Mouse (Mus musculus) MEL (cell line): Measurements from ENCODE around the gene Mrpl53. TPM values are rescaled to one million over a fixed set of nuclear protein-coding genes. Genes with fewer than 3 reads are reported as not detected.

ENCODE experiments used
- DNase-seq: peaks from one replicate; pipeline ENCODE4 v3.0.0; 2011; ENCODE audit warnings: low read depth, low spot score
- H3K27ac ChIP-seq: 2 replicates; pipeline ENCODE4 v1.5.1; 2012; ENCODE audit warnings: low read depth, mild to moderate bottlenecking, control low read depth, low read length, moderate library complexity; ENCODE audit not compliant: control insufficient read depth
- H3K27me3 ChIP-seq, 2 experiments: fragments of 150-350 bp in 1 of 2; sonication (generic) in 1 of 2; 2 replicates each; pipeline ENCODE4 v1.6.1; 2012; ENCODE audit warnings: low read length in 2 of 2, mild to moderate bottlenecking in 2 of 2, improper control_type of control experiment in 1 of 2, moderate library complexity in 1 of 2; ENCODE audit not compliant: insufficient read depth in 2 of 2, control insufficient read depth in 1 of 2
- H3K36me3 ChIP-seq, 2 experiments: 2 replicates each; pipeline ENCODE4 v1.6.1; 2012 to 2014; ENCODE audit warnings: low read length in 2 of 2, improper control_type of control experiment in 1 of 2, inconsistent platforms in 1 of 2, mild to moderate bottlenecking in 1 of 2; ENCODE audit not compliant: insufficient read depth in 2 of 2, control insufficient read depth in 1 of 2
- H3K4me1 ChIP-seq, 2 experiments: fragments of 150-350 bp in 1 of 2; sonication (generic) in 1 of 2; 2 replicates each; pipeline ENCODE4 v1.6.1; 2012; ENCODE audit warnings: low read length in 2 of 2, improper control_type of control experiment in 1 of 2, mild to moderate bottlenecking in 1 of 2; ENCODE audit not compliant: insufficient read depth in 2 of 2, control insufficient read depth in 1 of 2
- H3K4me3 ChIP-seq, 2 experiments: fragments of 150-350 bp in 1 of 2; sonication (generic) in 1 of 2; 2 replicates each; pipeline ENCODE4 v1.5.1; 2012; ENCODE audit warnings: low read depth in 2 of 2, low read length in 2 of 2, mild to moderate bottlenecking in 2 of 2, moderate library complexity in 2 of 2, control low read depth in 1 of 2, improper control_type of control experiment in 1 of 2; ENCODE audit not compliant: control insufficient read depth in 1 of 2, insufficient read depth in 1 of 2
- H3K79me2 ChIP-seq: 2 replicates; pipeline ENCODE4 v1.6.1; 2012; ENCODE audit warnings: mild to moderate bottlenecking, low read length, moderate library complexity; ENCODE audit not compliant: control insufficient read depth, poor library complexity, insufficient read depth
- H3K9ac ChIP-seq: 2 replicates; pipeline ENCODE4 v1.6.1; 2012; ENCODE audit warnings: low read depth, mild to moderate bottlenecking, control low read depth, low read length, moderate library complexity; ENCODE audit not compliant: control insufficient read depth, poor library complexity, severe bottlenecking
- H3K9me3 ChIP-seq: fragments of 150-350 bp; sonication (generic); replicated peaks from 2 replicates; pipeline ENCODE4 v1.6.1; 2012; ENCODE audit warnings: mild to moderate bottlenecking, low read length, improper control_type of control experiment, moderate library complexity; ENCODE audit not compliant: insufficient read depth
- CHD1 ChIP-seq: IDR thresholded peaks from 2 replicates; pipeline ENCODE4 v1.6.1; 2012; ENCODE audit warnings: low read depth, mild to moderate bottlenecking, inconsistent platforms, low read length, improper control_type of control experiment
- ETS1 ChIP-seq: IDR thresholded peaks from 2 replicates; pipeline ENCODE4 v1.6.1; 2012; ENCODE audit warnings: low read depth, mild to moderate bottlenecking, inconsistent platforms, low read length, improper control_type of control experiment, moderate library complexity
- JUND ChIP-seq: IDR thresholded peaks from 2 replicates; pipeline ENCODE4 v1.6.1; 2011; ENCODE audit warnings: low read depth, mild to moderate bottlenecking, improper control_type of control experiment, low read length
- MAX ChIP-seq: IDR thresholded peaks from 2 replicates; pipeline ENCODE4 v1.6.1; 2011; ENCODE audit warnings: low read length, improper control_type of control experiment
- MAZ ChIP-seq: IDR thresholded peaks from 2 replicates; pipeline ENCODE4 v1.6.1; 2012; ENCODE audit warnings: low read depth, mild to moderate bottlenecking, inconsistent platforms, low read length, improper control_type of control experiment
- NRF1 ChIP-seq: IDR thresholded peaks from 2 replicates; pipeline ENCODE4 v1.6.1; 2014; ENCODE audit warnings: low read depth, mild to moderate bottlenecking, inconsistent platforms, low read length, improper control_type of control experiment, moderate library complexity; ENCODE audit not compliant: poor library complexity, insufficient read depth, severe bottlenecking
- SIN3A ChIP-seq: IDR thresholded peaks from 2 replicates; pipeline ENCODE4 v1.6.1; 2012; ENCODE audit warnings: low read length, improper control_type of control experiment, inconsistent platforms
- TAL1 ChIP-seq: IDR thresholded peaks from 2 replicates; pipeline ENCODE4 v1.6.1; 2012; ENCODE audit warnings: mild to moderate bottlenecking, inconsistent platforms, low read length, moderate library complexity, mixed read lengths
- TBP ChIP-seq: IDR thresholded peaks from 2 replicates; pipeline ENCODE4 v1.8.0; 2011; ENCODE audit warnings: low read depth, low read length, improper control_type of control experiment
- TCF12 ChIP-seq: IDR thresholded peaks from 2 replicates; pipeline ENCODE4 v1.6.1; 2014; ENCODE audit warnings: low read depth, mild to moderate bottlenecking, inconsistent platforms, low read length, improper control_type of control experiment, moderate library complexity
- USF2 ChIP-seq, 2 experiments: IDR thresholded peaks; 2 replicates each; pipeline ENCODE4 v1.6.1; 2011 to 2012; ENCODE audit warnings: improper control_type of control experiment in 2 of 2, low read length in 2 of 2, borderline replicate concordance in 1 of 2, inconsistent platforms in 1 of 2, low read depth in 1 of 2, mild to moderate bottlenecking in 1 of 2; ENCODE audit not compliant: insufficient read depth in 1 of 2
- ZC3H11A ChIP-seq: IDR thresholded peaks from 2 replicates; pipeline ENCODE4 v1.6.1; 2012; ENCODE audit warnings: low read depth, mild to moderate bottlenecking, inconsistent platforms, low read length, improper control_type of control experiment
- ZKSCAN1 ChIP-seq: IDR thresholded peaks from 2 replicates; pipeline ENCODE4 v1.6.1; 2012; ENCODE audit warnings: low read depth, mild to moderate bottlenecking, inconsistent platforms, low read length, improper control_type of control experiment, moderate library complexity
- ZMIZ1 ChIP-seq: IDR thresholded peaks from 2 replicates; pipeline ENCODE4 v1.6.1; 2012; ENCODE audit warnings: low read depth, mild to moderate bottlenecking, inconsistent platforms, low read length, improper control_type of control experiment, moderate library complexity
- ZNF384 ChIP-seq: IDR thresholded peaks from 2 replicates; pipeline ENCODE4 v1.6.1; 2012; ENCODE audit warnings: low read depth, mild to moderate bottlenecking, inconsistent platforms, low read length, improper control_type of control experiment
- polyA plus RNA-seq, 2 experiments: library from polyadenylated mRNA; stranded (reverse) in 1 of 2; unstranded in 1 of 2; fragments of >175 nt in 1 of 2; fragments of >200 nt in 1 of 2; gene quantifications; 2 replicates each; pipeline versions ENCODE4 v1.2.1 to v1.2.4; 2012; ENCODE audit warnings: low replicate concordance in 2 of 2, low read depth in 1 of 2; ENCODE audit not compliant: insufficient read length in 2 of 2, insufficient read depth in 1 of 2, missing spikeins in 1 of 2
- total RNA-seq: library from RNA; depleted of rRNA; stranded (reverse); fragments of 300-350 nt; gene quantifications from 2 replicates; pipeline ENCODE4 v1.2.3, GENCODE M21; 2012

Mrpl53 gene
- total and polyA plus RNA-seq, 3 experiments, result 63.8 to 91.3 TPM; not detected in 1

DNA sequence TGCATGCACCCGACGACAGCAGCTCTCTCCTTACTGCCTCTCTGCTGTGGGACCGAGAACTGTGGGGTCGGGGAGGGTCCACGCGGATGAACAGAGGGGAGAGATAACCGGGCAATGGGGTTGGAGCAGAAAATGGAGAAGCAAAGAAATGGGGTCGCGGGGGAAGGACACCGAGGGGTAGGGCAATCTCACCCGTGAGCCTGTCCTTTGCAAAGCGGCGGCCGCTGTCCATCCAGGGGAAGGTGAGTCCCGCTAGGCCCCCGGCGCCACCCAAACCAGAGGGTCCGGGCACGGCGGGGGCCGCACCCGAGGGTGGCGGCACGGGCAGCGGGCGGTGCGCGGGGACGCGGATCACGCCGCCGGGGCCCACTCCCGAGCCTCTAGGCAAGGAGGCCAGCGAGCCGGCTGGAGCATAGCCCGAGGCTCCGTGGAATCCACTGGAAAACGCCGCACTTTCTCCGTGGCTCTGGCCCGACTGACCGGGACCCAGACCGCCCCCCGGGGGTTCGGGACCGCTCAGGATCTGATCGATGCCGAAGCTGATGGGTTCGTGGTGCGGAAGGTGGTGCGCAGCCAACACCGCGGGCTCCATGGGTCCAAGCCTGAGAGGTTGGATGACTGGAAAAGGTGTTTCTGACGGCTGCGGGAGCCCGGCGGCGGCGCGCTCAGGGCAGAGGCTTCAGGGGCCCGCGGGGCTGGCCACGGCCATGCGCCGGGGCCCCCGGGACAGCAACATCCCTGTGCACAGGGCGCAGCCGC lies 39.2 kb upstream of the Mrpl53 start:
- TF ChIP-seq ZKSCAN1 (no peak), TAL1 (no peak), USF2 (IDR thresholded peaks at IDR 0.05; ENCODE audit: borderline replicate concordance in 1 of 2, insufficient read depth in 1 of 2, low read depth in 1 of 2, low read length in 2 of 2) (no peak), TBP (no peak), ZMIZ1 (no peak), JUND (no peak), ZC3H11A (no peak), NRF1 (no peak), SIN3A (no peak), ZNF384 (no peak), TCF12 (no peak)
- H3K4me3 ChIP-seq, result no peak overlapping the region
- no peak for DNase-seq
- no peaks in the 10 kb centered on the region for H3K27me3 ChIP-seq
- no peaks in the 10 kb centered on the region for H3K9me3 ChIP-seq
- no peak overlapping the region for H3K9ac ChIP-seq
- H3K79me2 ChIP-seq, result no peaks in the 10 kb centered on the region
- no peaks in the 10 kb centered on the region for H3K36me3 ChIP-seq
- no peaks in the 10 kb centered on the region for H3K4me1 ChIP-seq
- no peak overlapping the region for H3K27ac ChIP-seq

DNA sequence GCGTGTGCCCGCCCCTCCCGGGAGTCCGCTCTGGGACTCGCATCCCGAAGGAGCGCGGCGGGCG lies 38.8 kb upstream of the Mrpl53 start, which contains the start of gene Tlx2:
TSS of gene Tlx2 (minus strand) at position 47 of the 64 bp plus-strand sequence.
- Histone ChIP-seq H3K79me2 (no peaks in the 10 kb centered on the region), H3K27me3 (no peaks in the 10 kb centered on the region), H3K4me1 (no peaks in the 10 kb centered on the region), H3K9ac (no peak within 1 kb of the TSS), H3K36me3 (no peaks in the 10 kb centered on the region), H3K9me3 (no peaks in the 10 kb centered on the region), H3K4me3 (no peak within 1 kb of the TSS), H3K27ac (no peak within 1 kb of the TSS)
- TF ChIP-seq MAZ (no peak), ETS1 (no peak), TAL1 (no peak), CHD1 (no peak), JUND (no peak), MAX (no peak)
- DNase-seq, result no peak
